Mouse (Mus musculus): ENCODE data around the gene Fnbp4. TPM values are rescaled to one million over a fixed set of nuclear protein-coding genes. Genes with fewer than 3 reads are reported as not detected.

Fnbp4 gene
- polyA plus RNA-seq, 1 experiment from 2014 or later: 48.9 TPM

Other genes starting within 250 kb of the Fnbp4 start
- gene Ptprj, start 164.7 kb upstream of the Fnbp4 start, polyA plus RNA-seq (2014; fragmentation: Nextera tagmentation; extraction: Ambion mirVana): 3.5 and 4.1 TPM in 2 replicates
- gene Nup160, start 68.2 kb upstream of the Fnbp4 start, polyA plus RNA-seq (2014; fragmentation: Nextera tagmentation; extraction: Ambion mirVana): 31.0 and 31.9 TPM in 2 replicates
- 0.89 and 1.2 TPM in 2 replicates for gene Agbl2, start 37.4 kb downstream of the Fnbp4 start, polyA plus RNA-seq (2014; fragmentation: Nextera tagmentation; extraction: Ambion mirVana)
- gene Mtch2, start 101.8 kb downstream of the Fnbp4 start, polyA plus RNA-seq (2014; fragmentation: Nextera tagmentation; extraction: Ambion mirVana): 318 and 353 TPM in 2 replicates
- gene C1qtnf4, start 140.5 kb downstream of the Fnbp4 start, polyA plus RNA-seq (2014; fragmentation: Nextera tagmentation; extraction: Ambion mirVana): 18.4 and 18.8 TPM in 2 replicates
- gene Kbtbd4, start 159.4 kb downstream of the Fnbp4 start, polyA plus RNA-seq (2014; fragmentation: Nextera tagmentation; extraction: Ambion mirVana): 51.1 and 55.9 TPM in 2 replicates
- gene Ndufs3, start 159.5 kb downstream of the Fnbp4 start, polyA plus RNA-seq (2014; fragmentation: Nextera tagmentation; extraction: Ambion mirVana): 230 and 240 TPM in 2 replicates
- gene Celf1, start 195.0 kb downstream of the Fnbp4 start, polyA plus RNA-seq (2014; fragmentation: Nextera tagmentation; extraction: Ambion mirVana): 76.4 and 91.0 TPM in 2 replicates